Mouse (Mus musculus): ENCODE data around the gene Pnpo.
A peak's percentile ranks its signal among the peaks of the same experiment; 100 is the strongest.

The Pnpo gene

GRCm38 (mm10) chr11:96902639-96903635 is 40.8 kb downstream of the Pnpo start:
- peak; percentile 47 for DNase-seq

DNA sequence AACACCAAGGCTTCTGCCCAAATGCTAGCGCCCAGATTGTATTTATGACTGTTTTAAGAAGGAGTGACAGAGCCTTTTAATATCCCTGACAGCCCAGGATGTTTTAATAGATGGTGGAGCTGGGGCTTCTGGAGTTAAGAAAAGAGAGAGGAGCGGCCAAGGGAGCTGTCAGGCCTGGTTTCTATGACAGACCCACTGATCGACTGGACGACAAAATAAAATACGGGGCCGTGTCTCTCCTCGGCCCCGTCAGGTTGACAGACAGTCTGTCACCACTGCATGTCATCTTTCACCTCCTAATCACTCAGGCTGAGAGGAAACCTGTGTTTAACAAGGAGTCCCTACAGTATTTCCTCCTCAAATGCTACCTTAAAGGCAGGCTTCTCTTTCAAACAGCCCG is 42.5 kb downstream of the Pnpo start:
- no peak for DNase-seq

GRCm38 (mm10) chr11:96899449-96900306 is 44.1 kb downstream of the Pnpo start:
- no peak for DNase-seq

DNA sequence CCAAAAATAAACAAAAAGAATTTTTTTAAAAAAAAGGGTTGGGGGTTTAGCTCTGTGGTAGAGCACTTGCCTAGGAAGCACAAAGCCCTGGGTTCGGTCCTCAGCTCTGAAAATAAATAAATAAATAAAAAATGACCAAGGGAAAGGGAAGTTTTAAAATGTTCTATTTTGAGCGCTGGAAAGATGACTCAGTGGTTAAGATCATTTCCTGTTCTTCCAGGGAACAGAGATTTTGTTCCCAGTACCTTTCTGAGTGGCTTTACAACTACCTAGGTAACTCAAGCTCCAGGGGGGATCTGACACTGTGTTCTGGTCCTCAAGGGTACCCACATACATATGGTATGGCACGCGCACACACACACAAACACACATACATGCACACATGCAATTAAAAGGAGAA is 47.9 kb downstream of the Pnpo start:
- no peak for DNase-seq

DNA sequence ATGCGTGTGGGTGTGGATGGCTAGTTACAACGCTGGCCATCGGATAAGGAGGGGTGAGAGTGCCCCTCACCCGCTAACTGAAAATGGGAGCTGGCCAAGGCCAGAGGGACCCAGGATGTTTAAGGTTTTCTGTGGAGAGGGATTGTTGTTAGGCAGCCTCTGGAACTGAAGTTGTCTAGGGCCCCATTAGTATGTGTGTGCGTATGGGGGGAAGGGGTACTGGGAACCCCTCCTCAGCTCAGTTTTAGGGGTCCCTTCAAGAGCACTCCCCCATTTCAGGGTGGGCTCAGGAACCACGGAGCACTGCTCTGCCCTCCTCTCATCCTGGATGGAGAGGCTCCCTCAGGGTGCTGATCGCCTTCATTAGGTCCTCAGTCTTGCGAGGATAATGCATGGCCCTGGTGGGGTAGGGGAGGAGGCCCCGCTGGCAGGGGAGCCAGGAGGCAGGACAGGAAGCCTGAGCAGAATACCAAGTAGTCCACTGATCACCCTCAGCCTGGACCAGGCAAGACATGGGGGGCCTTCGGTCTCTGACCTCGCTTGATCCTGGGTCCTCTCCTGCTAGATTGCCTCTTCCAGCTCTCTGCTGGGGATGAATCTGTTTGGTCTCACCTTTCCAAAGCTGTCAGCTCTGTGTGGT is 50.5 kb downstream of the Pnpo start:
- no peak for DNase-seq

- no peak for DNase-seq
Measured at GRCm38 (mm10) chr11:96891784-96892527, 51.8 kb downstream of the Pnpo start.

Data from kidney, adult 9 months (tissue).